Mouse (Mus musculus) layer of hippocampus, adult 8-10 months (tissue): ENCODE data around the gene Cxcr4. TPM values are rescaled to one million over a fixed set of nuclear protein-coding genes. Genes with fewer than 3 reads are reported as not detected.

Experiments used
- total RNA-seq, 4 experiments: library from RNA; stranded (reverse); gene quantifications; 2 replicates each; pipeline ENCODE4 v1.2.4; 2022

Cxcr4 gene
- total RNA-seq, 4 experiments from 2014 or later, result 2.8 to 6.0 (median 5.6) TPM

Other genes with a start within 250 kb of the Cxcr4 start
- 10 to 100 TPM; 12.2 to 17.8 (median 14.1) TPM for gene Mcm6, start 232.6 kb downstream of the Cxcr4 start, total RNA-seq
- 10 to 100 TPM; 67.1 to 69.8 (median 68.3) TPM for gene Dars, start 174.9 kb downstream of the Cxcr4 start, total RNA-seq